Mouse (Mus musculus) left cerebral cortex, postnatal 36 days (tissue): ENCODE results near the gene P2ry12. TPM values are rescaled to one million over a fixed set of nuclear protein-coding genes. Genes with fewer than 3 reads are reported as not detected.

Experiments
- DNase-seq, 2 experiments: peaks; one replicate each; pipeline ENCODE4 v3.0.0; 2021 to 2022; ENCODE audit warnings: low spot score in 2 of 2, mixed read lengths in 1 of 2
- intact Hi-C: fragments of 180-260 bp; cut with DNase I; formaldehyde crosslinking; loops from one replicate; pipeline ENCODE4 v1.15.1; 2025
- total RNA-seq, 2 experiments: library from RNA; stranded (reverse); gene quantifications; 2 replicates each; pipeline ENCODE4 v1.2.3; 2021

P2ry12 gene
- total RNA-seq, 2 experiments from 2014 or later, result 39.1 to 56.1 TPM

DNA sequence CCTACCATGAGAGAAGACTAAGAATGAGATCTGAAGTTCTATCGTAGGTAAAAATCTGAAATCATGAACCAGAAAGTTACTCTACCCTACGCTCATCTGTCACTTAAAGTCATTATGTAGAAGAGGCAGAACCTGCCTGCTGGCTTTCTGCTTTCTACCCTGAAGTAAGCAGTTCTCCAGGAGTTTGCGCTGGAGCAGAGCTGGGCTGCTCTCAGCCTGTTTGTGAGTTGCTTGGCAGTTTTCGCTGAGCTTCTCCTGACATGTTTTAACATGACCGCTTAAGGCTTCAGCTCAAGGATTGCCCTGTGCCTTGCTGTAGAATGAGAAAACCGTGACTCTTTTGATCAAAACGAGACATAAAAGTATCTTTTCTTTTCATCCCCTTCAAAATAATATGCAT is 68.6 kb downstream of the P2ry12 start:
- DNase-seq, result no peak
- intact Hi-C loops, result no loop called here

DNA sequence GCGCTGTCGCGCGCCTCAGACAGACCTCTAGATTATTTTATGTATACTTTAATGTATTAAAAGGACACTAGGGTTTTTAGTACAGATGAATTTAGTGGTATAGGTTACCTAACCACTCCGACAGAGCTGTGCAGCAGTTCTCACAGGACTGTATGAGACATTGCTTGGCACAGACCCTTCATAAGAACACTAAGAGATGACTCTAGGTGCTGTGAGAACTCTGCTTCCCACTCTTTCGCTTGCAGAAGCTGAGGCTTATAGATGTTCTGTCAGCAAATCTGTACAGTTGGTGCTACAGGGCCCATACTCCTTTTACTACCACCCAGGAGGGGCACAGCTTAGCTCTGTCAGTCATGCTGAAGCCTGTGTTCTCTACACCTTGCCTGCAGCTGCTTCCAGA is 71.0 kb downstream of the P2ry12 start:
- DNase-seq, result no peak
- intact Hi-C loops, result no loop called here

DNA sequence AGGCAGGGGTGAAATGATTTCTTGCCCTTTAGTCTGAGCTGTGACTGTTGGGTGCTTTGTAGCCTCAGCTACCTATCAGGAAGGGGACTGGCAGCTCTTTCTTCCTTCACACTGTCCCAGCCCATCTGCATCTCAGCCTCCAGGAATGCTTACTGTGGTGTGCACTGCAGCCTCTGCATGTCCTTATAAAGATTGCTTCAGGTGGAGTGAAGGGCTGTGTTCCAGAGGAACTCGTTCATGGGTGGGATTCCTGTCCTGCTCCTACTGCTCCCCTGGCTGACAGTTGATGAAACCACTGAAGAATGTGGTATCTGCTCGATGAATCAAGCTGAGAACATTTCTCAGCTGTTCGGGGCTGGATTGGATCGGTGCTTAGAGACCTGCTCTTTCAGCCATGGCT is 75.3 kb downstream of the P2ry12 start:
- intact Hi-C loops, result no loop called here
- DNase-seq, result no peak

DNA sequence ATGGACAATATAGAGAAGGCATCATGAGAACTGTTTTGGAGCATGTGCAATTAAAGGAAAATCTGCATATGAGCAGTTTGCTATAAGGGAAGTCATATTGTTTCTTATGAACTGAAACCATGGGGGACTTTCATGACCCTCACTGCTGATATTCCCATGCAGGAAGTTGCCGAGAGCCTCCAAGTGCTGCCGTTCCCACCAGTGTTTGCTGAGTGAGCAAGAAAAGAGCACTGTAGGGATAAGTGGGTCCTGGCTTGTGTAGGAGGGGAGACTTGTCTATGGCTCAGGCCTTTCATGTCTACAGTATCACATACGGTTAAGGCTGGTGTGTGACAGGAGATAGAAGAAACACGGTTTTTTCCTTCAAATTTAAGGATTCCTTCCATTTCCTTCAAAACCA is 77.0 kb downstream of the P2ry12 start:
- DNase-seq, result no peak
- intact Hi-C loops, result no loop called here

DNA sequence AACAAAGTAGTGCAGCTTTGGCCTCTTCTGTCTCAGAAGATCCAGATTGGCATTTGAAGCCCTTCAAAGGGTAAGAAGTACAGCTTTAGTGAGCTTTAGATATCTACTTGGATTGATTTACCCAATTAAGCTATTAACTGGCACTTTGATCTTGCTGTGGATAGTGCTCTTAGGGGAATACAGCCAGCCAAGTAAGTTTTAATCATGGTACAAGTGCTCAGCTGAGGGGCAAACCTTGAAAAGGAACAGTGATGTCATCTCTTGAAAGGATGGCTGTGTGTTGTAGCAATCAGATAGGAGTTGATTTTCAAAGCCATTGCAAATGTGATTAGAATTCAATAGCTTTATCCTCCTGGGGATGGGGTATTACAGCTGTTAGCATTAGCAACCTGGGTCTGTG is 80.5 kb downstream of the P2ry12 start:
- intact Hi-C loops, result no loop called here
- no peak for DNase-seq

DNA sequence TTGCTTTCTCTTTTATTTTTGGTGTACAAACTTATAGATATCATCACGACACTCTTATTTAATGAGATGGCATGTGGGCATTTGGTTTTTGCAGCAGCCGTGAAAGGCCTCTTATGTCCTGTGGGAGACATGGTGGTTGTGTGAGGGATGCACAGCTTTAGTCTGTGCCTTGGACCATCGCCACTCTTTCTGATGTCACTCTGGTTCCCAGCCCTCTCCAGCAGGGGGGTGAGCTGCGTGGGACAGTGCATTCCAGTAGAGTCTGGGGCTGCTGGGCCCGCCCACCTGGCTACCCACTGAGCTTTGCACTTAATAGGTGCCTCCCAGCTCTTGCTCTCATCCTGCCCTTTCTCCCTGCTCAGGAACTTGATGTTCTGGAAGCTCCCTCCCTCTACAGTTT is 81.5 kb downstream of the P2ry12 start:
- no peak for DNase-seq
- intact Hi-C loops, result no loop called here

DNA sequence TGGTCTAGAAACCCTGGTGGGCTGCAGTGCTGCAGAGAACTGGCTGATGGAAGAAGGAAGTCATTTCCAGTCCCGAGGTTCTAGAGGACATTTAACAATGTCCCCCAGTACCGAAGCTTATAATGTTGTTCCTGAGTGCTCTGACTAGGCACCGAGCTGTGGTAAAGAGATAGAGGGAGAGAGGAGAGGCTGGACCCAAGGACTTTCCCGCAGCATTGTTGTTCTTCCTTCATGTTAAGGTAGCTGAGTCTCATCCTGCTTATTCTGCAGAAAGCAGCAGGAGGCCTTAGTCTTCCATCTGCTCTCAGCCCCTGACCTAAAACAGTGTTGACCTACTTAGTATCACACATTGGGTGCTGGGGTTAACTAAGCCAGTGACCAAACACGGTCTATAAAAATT is 85.8 kb downstream of the P2ry12 start:
- intact Hi-C loops, result loop anchor here (2.0 kb wide), 1 partner anchor 32 kb away; no protein-coding TSS in a partner anchor
- no peak for DNase-seq

DNA sequence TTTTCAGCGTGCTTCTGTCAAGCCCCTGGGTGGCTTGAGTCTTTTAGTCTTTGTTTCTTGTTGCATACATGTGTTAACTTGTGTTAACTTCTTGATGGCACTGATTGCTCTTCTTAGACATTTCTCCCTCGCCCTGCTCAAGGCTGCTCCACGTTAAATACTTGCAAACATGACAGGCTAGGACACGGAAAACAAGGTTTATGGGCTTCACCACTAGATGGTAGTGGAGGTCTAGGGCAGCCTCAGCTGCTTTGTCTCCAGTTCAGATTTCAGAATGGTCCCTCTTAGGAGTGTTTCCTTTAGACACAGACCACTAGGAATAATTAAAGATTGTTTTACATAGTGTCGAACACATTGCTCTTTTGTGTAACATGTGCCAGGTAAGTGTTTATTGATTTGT is 87.4 kb downstream of the P2ry12 start:
- intact Hi-C loops, result no loop called here
- no peak for DNase-seq

DNA sequence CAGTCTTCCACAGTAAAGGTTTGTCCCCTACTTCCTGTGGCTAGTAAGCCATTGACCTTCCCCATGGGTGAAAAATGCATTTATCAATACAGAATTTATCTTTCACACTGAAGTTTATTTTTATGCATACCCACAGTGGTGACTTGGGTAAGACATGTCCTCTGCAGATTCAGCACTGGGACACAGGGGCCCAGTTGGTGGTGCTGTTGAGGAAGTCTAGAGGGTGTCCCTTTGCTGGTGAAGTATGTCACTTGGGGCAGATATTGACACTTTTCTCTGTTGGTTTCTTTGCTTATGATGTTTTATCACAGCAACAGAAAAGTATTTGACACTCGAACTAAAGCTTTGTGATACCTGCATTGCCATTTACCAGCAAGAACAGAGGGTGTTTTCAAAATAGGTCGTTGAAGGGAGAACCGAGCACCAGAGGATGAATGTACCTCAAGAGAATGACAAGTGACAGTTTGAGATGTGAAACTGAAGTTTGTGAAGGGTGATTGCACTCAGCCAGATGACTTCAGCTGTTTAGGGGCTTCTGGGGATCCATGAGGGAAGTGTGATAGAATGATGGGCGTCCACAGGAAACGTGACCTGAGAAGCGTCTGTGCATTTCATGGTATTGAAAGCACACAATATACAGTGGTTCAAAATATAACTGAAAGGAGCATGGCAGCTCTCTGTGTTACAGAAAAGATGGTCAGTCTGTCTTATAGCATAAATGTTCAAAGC is 88.1 kb downstream of the P2ry12 start:
- DNase-seq, result no peak
- intact Hi-C loops, result no loop called here

DNA sequence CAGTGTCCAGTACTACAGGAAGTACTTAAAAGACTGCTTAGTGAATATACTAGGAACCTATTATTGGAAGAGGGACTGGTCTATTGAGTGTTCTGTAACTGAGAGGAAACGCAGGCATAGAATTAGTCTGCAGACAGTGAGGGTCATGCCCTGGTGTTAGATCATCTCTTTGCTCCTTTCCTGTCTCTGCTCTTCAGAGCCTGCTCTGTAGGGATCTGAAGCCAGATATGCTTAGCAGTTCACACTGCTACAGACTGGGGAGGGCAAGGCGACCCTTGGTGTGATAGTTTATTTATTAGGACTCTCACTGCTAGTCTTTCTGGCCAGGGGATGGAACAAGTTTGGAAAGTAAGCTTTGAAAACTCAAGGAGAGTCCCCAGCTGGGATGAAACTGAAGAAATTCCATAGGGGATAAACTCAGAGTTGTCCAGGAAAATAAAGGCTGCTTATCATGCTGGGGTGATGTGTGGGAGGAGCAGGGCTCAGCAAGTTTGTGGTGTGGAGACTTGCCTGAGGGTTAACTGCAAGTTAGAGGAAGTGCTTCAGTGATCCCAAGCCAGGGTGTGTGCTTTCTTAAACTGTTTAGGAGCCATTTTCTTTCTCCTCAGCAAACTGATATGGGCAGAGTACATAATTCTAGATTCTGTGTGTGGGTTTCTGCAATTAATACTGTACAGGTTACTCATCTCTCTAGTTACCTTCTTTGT is 92.6 kb downstream of the P2ry12 start:
- intact Hi-C loops, result loop anchor here (5.0 kb wide), 1 partner anchor 48 kb away; no protein-coding TSS in a partner anchor
- no peak for DNase-seq

DNA sequence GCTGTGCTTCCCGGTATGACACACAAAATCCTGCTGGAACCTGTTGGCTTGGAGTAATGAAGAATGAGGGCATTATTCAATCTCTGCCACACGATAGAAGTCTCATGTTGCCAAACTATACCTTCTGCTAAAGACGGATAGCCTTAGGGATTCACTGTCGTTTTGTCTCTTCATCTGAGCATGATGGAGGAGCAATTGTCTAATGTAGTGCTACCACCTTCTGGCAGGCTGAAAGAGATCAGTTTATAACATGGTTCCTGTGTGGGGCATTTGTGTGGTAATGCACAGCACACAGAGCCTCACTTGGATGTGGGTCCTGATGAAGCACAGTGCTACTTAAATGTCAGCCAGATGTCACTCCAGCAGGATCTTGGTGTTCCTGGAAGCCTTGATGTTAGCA is 93.5 kb downstream of the P2ry12 start:
- no peak for DNase-seq
- intact Hi-C loops, result loop anchor here (5.0 kb wide), 1 partner anchor 47 kb away; no protein-coding TSS in a partner anchor

DNA sequence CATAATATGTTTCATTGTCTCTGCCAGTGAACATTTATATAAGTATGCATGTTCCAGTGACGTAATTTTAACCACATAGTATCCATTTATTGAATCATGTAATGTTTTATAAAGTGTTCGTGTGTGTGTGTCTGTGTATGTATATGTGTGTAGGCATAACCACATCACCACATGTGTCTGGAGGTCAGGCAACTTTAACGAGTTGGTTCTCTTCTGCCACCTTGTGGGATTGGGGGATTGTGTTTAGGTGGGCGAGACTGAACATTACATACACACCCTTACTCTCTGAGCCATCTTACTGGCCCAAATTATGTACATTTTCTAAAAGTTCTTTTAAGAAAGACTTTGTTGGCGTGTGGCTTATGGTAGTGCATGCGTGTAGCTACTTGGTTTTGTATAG is 94.2 kb downstream of the P2ry12 start:
- intact Hi-C loops, result loop anchor here (5.0 kb wide), 1 partner anchor 46 kb away; no protein-coding TSS in a partner anchor
- DNase-seq, result no peak

DNA sequence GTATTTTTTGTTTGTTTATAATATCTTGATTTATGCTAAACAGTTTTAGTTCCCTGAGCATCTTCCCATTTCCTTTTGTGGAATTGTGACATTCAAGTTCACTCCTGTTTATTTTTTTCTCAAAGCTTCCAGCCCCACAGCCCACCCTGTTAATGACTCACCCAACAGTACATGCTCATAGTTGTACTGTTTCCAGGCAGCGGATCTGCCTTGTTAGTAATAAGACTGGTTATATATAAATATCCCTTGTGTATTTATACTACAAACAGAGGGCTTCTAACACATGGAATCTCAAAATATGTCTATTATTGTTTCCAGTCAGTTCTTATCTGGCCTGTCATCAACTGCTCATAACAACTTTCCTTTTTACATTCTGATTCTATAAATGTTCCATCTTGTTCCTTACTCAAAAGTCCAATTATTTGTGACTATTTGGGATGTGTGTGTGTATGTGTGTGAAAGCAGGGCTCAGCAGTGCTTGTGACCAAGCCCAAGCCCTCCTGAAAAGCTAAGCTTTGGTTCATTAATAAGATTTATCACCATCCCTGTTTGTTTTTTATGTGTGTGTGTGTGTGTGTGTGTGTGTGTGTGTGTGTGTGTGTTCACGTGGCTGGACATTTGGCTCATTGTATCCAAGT is 95.1 kb downstream of the P2ry12 start:
- DNase-seq, result no peak
- intact Hi-C loops, result loop anchor here (5.0 kb wide), 1 partner anchor 45 kb away; no protein-coding TSS in a partner anchor

Other genes starting within 250 kb of the P2ry12 start
- gene Gpr171, start 161.1 kb downstream of the P2ry12 start, total RNA-seq, result not detected
- gene P2ry14, start 109.3 kb downstream of the P2ry12 start, total RNA-seq, result 1 to 10 TPM; 2.2 to 2.9 TPM
- gene Gpr87, start 67.8 kb downstream of the P2ry12 start, total RNA-seq, result not detected
- 10 to 100 TPM; 10.3 to 11.2 TPM for gene P2ry13, start 52.0 kb downstream of the P2ry12 start, total RNA-seq
- gene Igsf10, start 81.5 kb upstream of the P2ry12 start, total RNA-seq, result 1 to 10 TPM; 1.6 to 2.1 TPM